Mouse (Mus musculus) kidney, embryonic 16.5 days (tissue): ENCODE measurements around the gene Kcnh6. TPM values are rescaled to one million over a fixed set of nuclear protein-coding genes. Genes with fewer than 3 reads are reported as not detected.
"Not testable (repeated sequence)": the region's sequence is repeated elsewhere in the genome, so short reads cannot be mapped to it uniquely, and the experiment has no call there.

ENCODE experiments used
- ATAC-seq: fragments of 200-750 bp; cut with Nextera tagmentation; 2 replicates; pipeline ENCODE4 v1.8.0; 2017; ENCODE audit warnings: moderate TSS enrichment; ENCODE audit not compliant: low FRiP score, low TSS enrichment
- H3K27ac ChIP-seq: fragments of 300-500 bp; sonication (generic); 2 replicates; pipeline ENCODE4 v1.5.1; 2014; ENCODE audit warnings: low read length
- H3K27me3 ChIP-seq: fragments of 300-500 bp; sonication (generic); 2 replicates; pipeline ENCODE4 v1.6.1; 2014; ENCODE audit warnings: low read length, control low read depth, mixed read lengths; ENCODE audit not compliant: insufficient read depth
- H3K36me3 ChIP-seq: fragments of 300-500 bp; sonication (generic); 2 replicates; pipeline ENCODE4 v1.6.1; 2014; ENCODE audit warnings: low read length, control low read depth, mixed read lengths; ENCODE audit not compliant: insufficient read depth
- H3K4me1 ChIP-seq: fragments of 300-500 bp; sonication (generic); 2 replicates; pipeline ENCODE4 v1.6.1; 2014; ENCODE audit warnings: low read length, control low read depth, mixed read lengths; ENCODE audit not compliant: insufficient read depth
- H3K4me2 ChIP-seq: fragments of 300-500 bp; sonication (generic); replicated peaks from 2 replicates; pipeline ENCODE4 v1.6.1; 2014; ENCODE audit warnings: low read depth, low read length
- H3K4me3 ChIP-seq: fragments of 300-500 bp; sonication (generic); 2 replicates; pipeline ENCODE4 v1.5.1; 2014; ENCODE audit warnings: mild to moderate bottlenecking, low read length
- H3K9ac ChIP-seq: fragments of 300-500 bp; sonication (generic); replicated peaks from 2 replicates; pipeline ENCODE4 v1.6.1; 2014; ENCODE audit warnings: low read length
- H3K9me3 ChIP-seq: fragments of 300-500 bp; sonication (generic); 2 replicates; pipeline ENCODE4 v1.6.1; 2016; ENCODE audit warnings: low read length, control low read depth
- WGBS: fragments of 180-500 bp; shearing (Covaris S2); extraction: QIAGEN DNeasy Blood & Tissue Kit; methylation state at CpG from one replicate; pipeline ENCODE4 v1.1.7; 2014; 5-methylcytosine and 5-hydroxymethylcytosine counted together
- polyA plus RNA-seq: library from polyadenylated mRNA; unstranded; fragments of >200 nt; fragmentation: Nextera tagmentation; extraction: Ambion mirVana; gene quantifications from 2 replicates; pipeline ENCODE4 v1.2.1, GENCODE M21; 2015

Gene Kcnh6
- polyA plus RNA-seq, 1 experiment from 2014 or later, result 0.25 TPM

DNA sequence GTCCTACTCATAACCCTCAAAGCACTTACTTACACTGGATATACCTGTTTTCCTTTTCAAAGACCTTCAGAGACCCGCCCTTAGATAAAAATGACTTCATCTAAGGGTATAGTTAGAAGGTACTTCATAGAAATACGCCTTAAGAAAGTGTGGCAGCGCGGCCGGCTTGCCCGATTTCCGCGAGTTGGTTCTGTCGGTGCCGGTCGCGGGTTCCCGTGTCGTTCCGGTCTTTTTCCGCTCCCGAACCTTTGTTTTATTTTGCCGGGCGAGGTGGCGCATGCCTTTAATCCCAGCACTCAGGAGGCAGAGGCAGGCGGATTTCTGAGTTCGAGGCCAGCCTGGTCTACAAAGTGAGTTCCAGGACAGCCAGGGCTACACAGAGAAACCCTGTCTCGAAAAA, 58.7 kb downstream of the Kcnh6 start:
- H3K27me3 ChIP-seq, H3K9me3 ChIP-seq, ATAC-seq, H3K36me3 ChIP-seq, H3K4me1 ChIP-seq: not testable (repeated sequence)
- Histone ChIP-seq H3K4me2 (peak overlapping the region; percentile 77), H3K9ac (peak overlapping the region; percentile 89), H3K4me3 (peak overlapping the region; percentile 96), H3K27ac (peak overlapping the region; percentile 90)
- WGBS, result 13% methylated on average over 23 of the region's 23 CpGs

DNA sequence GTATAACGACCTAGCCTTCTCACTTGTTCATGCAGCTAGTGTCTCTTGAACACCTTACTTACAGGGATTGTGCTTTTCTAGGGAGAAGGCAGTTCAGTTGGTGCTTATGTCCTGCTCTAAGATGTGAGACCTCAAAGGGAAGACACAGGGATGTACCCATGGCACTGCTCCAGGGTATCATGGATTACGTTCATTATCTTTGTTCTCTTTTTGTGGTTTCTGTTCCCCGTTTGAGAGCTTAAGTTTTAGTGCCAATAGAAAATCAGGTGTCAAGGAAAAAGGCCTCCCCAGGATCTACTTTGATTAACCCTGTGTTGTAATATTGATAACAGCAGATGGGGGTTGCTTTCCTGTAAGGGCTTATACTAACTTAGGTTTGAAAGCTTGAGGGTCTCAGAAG, 65.8 kb downstream of the Kcnh6 start:
- no peak overlapping the region for H3K4me2 ChIP-seq
- no peak overlapping the region for H3K4me3 ChIP-seq
- H3K9ac ChIP-seq, result no peak overlapping the region
- no peaks in the 10 kb centered on the region for H3K4me1 ChIP-seq
- H3K9me3 ChIP-seq, result no peaks in the 10 kb centered on the region
- peaks cover 11% of the 10 kb centered on the region; the same call in 1 of the 2 replicates for H3K36me3 ChIP-seq
- H3K27me3 ChIP-seq, result no peaks in the 10 kb centered on the region
- H3K27ac ChIP-seq, result no peak overlapping the region
- ATAC-seq, result no peak
- 89% methylated on average over 3 of the region's 3 CpGs for WGBS

DNA sequence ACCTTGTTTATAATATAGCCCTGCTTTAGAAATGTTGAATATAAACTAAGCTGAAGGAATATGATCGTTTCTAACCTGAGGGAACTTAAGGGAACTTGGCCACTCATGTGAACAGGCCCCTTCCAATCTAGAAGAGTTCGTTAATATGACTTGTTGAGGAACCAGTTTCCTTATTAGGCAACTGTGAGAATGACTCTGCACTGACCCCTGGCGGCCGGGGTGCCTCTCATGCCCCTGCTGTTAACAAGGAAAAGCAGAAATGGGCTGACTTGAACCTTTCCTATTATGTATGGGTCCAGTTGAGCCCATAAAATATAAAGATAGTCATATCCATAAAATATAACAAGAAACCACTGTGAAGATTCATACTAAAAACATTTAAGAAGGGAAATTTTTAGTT, 68.4 kb downstream of the Kcnh6 start:
- Histone ChIP-seq H3K36me3 (peaks cover 11% of the 10 kb centered on the region; the same call in 1 of the 2 replicates), H3K9me3 (no peaks in the 10 kb centered on the region), H3K4me3 (no peak overlapping the region), H3K4me2 (no peak overlapping the region), H3K27me3 (no peaks in the 10 kb centered on the region), H3K27ac (no peak overlapping the region), H3K9ac (no peak overlapping the region), H3K4me1 (no peaks in the 10 kb centered on the region)
- no peak for ATAC-seq
- WGBS, result 7% methylated on average over 4 of the region's 4 CpGs

Other genes starting within 250 kb of the Kcnh6 start
- 33.9 and 37.3 TPM in 2 replicates for gene Cyb561, start 54.8 kb upstream of the Kcnh6 start, polyA plus RNA-seq
- 17.5 and 18.6 TPM in 2 replicates for gene Ace, start 40.2 kb upstream of the Kcnh6 start, polyA plus RNA-seq
- gene Ace3, start 13.4 kb upstream of the Kcnh6 start, polyA plus RNA-seq, result not detected in 2 replicates
- 73.6 and 74.7 TPM in 2 replicates for gene Dcaf7, start 28.7 kb downstream of the Kcnh6 start, polyA plus RNA-seq
- 13.0 and 13.2 TPM in 2 replicates for gene Taco1, start 57.9 kb downstream of the Kcnh6 start, polyA plus RNA-seq
- gene Map3k3, start 76.5 kb downstream of the Kcnh6 start, polyA plus RNA-seq, result 12.7 and 22.6 TPM in 2 replicates
- not detected in 2 replicates for gene Gm10840, start 152.7 kb downstream of the Kcnh6 start, polyA plus RNA-seq
- gene Limd2, start 152.7 kb downstream of the Kcnh6 start, polyA plus RNA-seq, result 207 and 214 TPM in 2 replicates
- gene Strada, start 194.0 kb downstream of the Kcnh6 start, polyA plus RNA-seq, result 32.1 and 33.3 TPM in 2 replicates
- gene Ccdc47, start 208.2 kb downstream of the Kcnh6 start, polyA plus RNA-seq, result 96.0 and 101 TPM in 2 replicates
- 81.5 and 88.1 TPM in 2 replicates for gene Ddx42, start 208.8 kb downstream of the Kcnh6 start, polyA plus RNA-seq
- gene Ftsj3, start 248.0 kb downstream of the Kcnh6 start, polyA plus RNA-seq, result 60.5 and 60.7 TPM in 2 replicates
- gene Psmc5, start 248.0 kb downstream of the Kcnh6 start, polyA plus RNA-seq, result 312 and 314 TPM in 2 replicates